Mouse (Mus musculus): ENCODE measurements at regions not wholly inside any gene's neighbourhood (a gene's known extent, or its start where the extent isn't known, plus 50 kb on each side); places are given as distances from the start of the nearest gene placed in this dataset.

- TF ChIP-seq CTCF (IDR thresholded peaks at IDR 0.05; ENCODE audit: low read depth) (no peak), EP300 (IDR thresholded peaks at IDR 0.05; ENCODE audit: low read depth) (no peak)
Observed at GRCm38 (mm10) chr12:46327865-46328264, 490.9 kb downstream of the Nova1 start.
